Mouse (Mus musculus) liver, adult 2 months (tissue): Measurements from ENCODE around the gene Zbtb20. TPM values are rescaled to one million over a fixed set of nuclear protein-coding genes. Genes with fewer than 3 reads are reported as not detected.
A peak's percentile ranks its signal among the peaks of the same experiment; 100 is the strongest.

Experiments used
- DNase-seq: peaks from one replicate; pipeline ENCODE4 v3.0.0-alpha.2; 2011; ENCODE audit warnings: low read depth, low spot score; ENCODE audit errors: extremely low read depth
- H3K27ac ChIP-seq: fragments of 200-500 bp; replicated peaks from 2 replicates; pipeline ENCODE4 v1.5.1; 2012; ENCODE audit warnings: low read depth, mild to moderate bottlenecking, control low read depth, inconsistent platforms, low read length; ENCODE audit not compliant: insufficient read depth
- H3K27me3 ChIP-seq: fragments of 200-500 bp; 2 replicates; pipeline ENCODE4 v1.6.1; 2012; ENCODE audit warnings: mild to moderate bottlenecking, moderate library complexity, low read length, inconsistent platforms; ENCODE audit not compliant: control insufficient read depth, insufficient read depth
- H3K36me3 ChIP-seq: fragments of 200-500 bp; 2 replicates; pipeline ENCODE4 v1.6.1; 2012; ENCODE audit warnings: low read length, inconsistent platforms; ENCODE audit not compliant: control insufficient read depth, insufficient read depth
- H3K4me1 ChIP-seq: fragments of 200-500 bp; 2 replicates; pipeline ENCODE4 v1.6.1; 2011; ENCODE audit warnings: low read length; ENCODE audit not compliant: control insufficient read depth, insufficient read depth
- H3K4me3 ChIP-seq: fragments of 200-500 bp; 2 replicates; pipeline ENCODE4 v1.5.1; 2011; ENCODE audit warnings: low read depth, mild to moderate bottlenecking, control low read depth, low read length, moderate library complexity; ENCODE audit not compliant: insufficient read depth
- H3K79me2 ChIP-seq: fragments of 200-500 bp; 2 replicates; pipeline ENCODE4 v1.6.1; 2012; ENCODE audit warnings: inconsistent platforms, mild to moderate bottlenecking, low read length, moderate library complexity; ENCODE audit not compliant: control insufficient read depth, insufficient read depth
- H3K9ac ChIP-seq: fragments of 200-500 bp; 2 replicates; pipeline ENCODE4 v1.6.1; 2012; ENCODE audit warnings: low read depth, mild to moderate bottlenecking, control low read depth, inconsistent platforms, low read length
- CTCF ChIP-seq: fragments of 200-500 bp; IDR thresholded peaks from 2 replicates; pipeline ENCODE4 v1.5.1; 2011; ENCODE audit warnings: low read depth, low read length, control low read depth
- POLR2A ChIP-seq: fragments of 200-500 bp; IDR thresholded peaks from 2 replicates; pipeline ENCODE4 v1.6.1; 2011; ENCODE audit warnings: low read length, control low read depth; ENCODE audit not compliant: insufficient read depth; ENCODE audit errors: extremely low read depth
- WGBS: fragments of 180-500 bp; shearing (Covaris S2); methylation state at CpG from one replicate; pipeline ENCODE4 v1.1.7; 2018; 5-methylcytosine and 5-hydroxymethylcytosine counted together
- polyA plus RNA-seq: library from polyadenylated mRNA; depleted of rRNA; stranded (reverse); fragments of >200 nt; gene quantifications from 2 replicates; pipeline ENCODE4 v1.2.3, GENCODE M21; 2012
- total RNA-seq: library from RNA; depleted of rRNA; stranded (reverse); fragments of >200 nt; gene quantifications from 2 replicates; pipeline ENCODE4 v1.2.3, GENCODE M21; 2014

Gene Zbtb20
- total and polyA plus RNA-seq, 2 experiments = 17.8 to 52.6 TPM

DNA sequence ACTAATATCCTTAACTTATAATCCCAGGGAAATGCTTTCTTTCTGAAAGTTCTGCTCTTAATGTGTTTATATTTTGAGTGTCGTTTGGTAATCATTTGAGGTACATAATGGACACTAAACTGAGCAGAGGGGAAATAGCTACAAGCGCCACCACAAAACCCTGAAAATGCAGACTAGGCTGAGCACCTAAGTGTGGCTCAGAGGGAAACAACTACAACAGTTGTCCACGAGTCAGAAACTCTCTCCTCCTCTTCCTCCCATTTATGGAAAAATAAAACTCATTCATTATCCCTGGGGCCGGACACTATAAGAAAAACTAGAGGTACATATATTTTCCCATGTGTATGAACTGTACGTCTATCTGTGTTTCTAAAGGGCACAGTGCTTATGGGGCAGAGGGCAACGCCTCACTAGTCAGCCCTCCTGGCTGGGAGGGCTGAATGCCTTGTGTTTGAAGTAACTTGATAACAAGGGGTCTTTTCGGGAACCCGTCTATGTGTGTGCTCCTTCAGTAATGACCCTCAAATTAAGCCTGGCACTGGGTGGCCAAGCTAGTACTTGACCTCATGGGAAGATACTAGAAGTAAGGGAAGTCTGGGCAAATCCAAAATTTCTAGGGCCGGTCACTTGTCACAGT lies 629.8 kb downstream of the Zbtb20 start:
- TF ChIP-seq POLR2A (no peak), CTCF (no peak)
- Histone ChIP-seq H3K4me3 (no peak overlapping the region), H3K36me3 (no peaks in the 10 kb centered on the region), H3K9ac (no peak overlapping the region), H3K79me2 (peaks cover 24% of the 10 kb centered on the region; the same call in 1 of the 2 replicates), H3K27me3 (no peaks in the 10 kb centered on the region), H3K27ac (no peak overlapping the region), H3K4me1 (peaks cover 10% of the 10 kb centered on the region)
- DNase-seq = no peak
- 84% methylated on average over 9 of the region's 9 CpGs for WGBS

DNA sequence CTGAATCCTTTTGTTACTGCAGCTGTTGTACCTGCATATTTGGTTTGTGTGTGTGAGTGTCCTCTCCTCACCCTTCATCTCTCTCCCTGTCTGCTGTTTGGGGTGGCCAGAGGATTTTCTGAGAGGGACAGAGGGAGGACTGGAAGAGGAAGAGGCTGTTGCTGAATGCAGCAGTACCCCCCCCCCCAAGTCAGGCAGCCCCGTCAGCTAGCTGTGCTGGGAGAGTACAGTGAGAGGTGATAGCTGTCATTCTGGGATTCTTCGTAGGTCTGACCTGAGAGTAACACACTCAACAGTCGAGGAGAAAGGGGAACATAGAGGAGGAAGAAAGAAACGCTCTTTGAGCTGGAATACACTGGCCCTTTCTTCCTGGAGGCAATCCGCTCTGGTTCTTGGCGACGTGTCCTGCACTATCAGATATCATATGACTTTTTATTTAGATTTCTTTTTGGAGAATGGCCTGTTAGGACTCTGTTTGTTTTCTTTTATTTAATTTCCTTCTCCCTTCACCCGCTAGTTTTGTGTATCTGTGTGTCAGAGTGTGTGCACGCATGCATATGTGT lies 630.6 kb downstream of the Zbtb20 start:
- Histone ChIP-seq H3K27ac (peak overlapping the region; percentile 22; the same call in 1 of the 2 replicates), H3K4me1 (peaks cover 9% of the 10 kb centered on the region), H3K4me3 (no peak overlapping the region), H3K9ac (peak overlapping the region; percentile 42; the same call in 1 of the 2 replicates), H3K27me3 (no peaks in the 10 kb centered on the region), H3K36me3 (no peaks in the 10 kb centered on the region), H3K79me2 (peaks cover 22% of the 10 kb centered on the region; the same call in 1 of the 2 replicates)
- DNase-seq = peak; percentile 35
- WGBS = 26% methylated on average over 9 of the region's 9 CpGs
- TF ChIP-seq CTCF (no peak), POLR2A (no peak)

DNA sequence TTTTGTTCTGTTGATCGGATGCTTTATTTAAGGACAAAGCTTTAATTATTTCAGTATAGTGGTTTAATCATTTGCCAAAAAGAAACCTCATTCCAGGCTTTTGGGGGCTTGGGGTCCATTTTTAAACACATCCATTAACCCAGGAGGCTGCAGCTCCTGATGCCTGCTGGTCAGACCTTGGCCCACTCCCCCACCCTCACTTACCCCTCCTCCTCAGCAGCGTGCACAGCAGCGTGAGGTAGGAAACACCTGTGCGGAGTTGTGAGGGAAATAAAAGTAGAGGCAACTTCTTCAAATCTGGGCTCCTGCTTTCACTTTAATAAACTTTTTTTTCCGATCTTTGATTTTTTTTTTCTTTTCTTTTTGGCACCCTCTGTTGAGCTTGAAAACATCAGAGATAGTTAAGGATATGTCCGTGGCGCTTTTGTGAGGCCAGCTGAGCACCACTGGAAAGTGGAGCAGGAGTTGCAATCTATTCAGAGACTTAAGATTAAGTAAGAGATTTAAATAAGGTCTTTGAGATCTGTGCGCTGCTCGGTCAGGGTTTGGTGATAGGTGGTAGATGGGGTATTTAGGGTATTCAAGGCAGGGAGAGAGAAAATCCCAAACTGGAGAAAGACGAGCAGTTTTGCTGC lies 631.2 kb downstream of the Zbtb20 start:
- Histone ChIP-seq H3K4me1 (peaks cover 9% of the 10 kb centered on the region), H3K9ac (no peak overlapping the region), H3K79me2 (peaks cover 22% of the 10 kb centered on the region; the same call in 1 of the 2 replicates), H3K27me3 (no peaks in the 10 kb centered on the region), H3K4me3 (no peak overlapping the region), H3K36me3 (no peaks in the 10 kb centered on the region), H3K27ac (no peak overlapping the region)
- DNase-seq = no peak
- no peak for TF ChIP-seq CTCF
- TF ChIP-seq POLR2A = no peak
- 82% methylated on average over 10 of the region's 10 CpGs for WGBS

DNA sequence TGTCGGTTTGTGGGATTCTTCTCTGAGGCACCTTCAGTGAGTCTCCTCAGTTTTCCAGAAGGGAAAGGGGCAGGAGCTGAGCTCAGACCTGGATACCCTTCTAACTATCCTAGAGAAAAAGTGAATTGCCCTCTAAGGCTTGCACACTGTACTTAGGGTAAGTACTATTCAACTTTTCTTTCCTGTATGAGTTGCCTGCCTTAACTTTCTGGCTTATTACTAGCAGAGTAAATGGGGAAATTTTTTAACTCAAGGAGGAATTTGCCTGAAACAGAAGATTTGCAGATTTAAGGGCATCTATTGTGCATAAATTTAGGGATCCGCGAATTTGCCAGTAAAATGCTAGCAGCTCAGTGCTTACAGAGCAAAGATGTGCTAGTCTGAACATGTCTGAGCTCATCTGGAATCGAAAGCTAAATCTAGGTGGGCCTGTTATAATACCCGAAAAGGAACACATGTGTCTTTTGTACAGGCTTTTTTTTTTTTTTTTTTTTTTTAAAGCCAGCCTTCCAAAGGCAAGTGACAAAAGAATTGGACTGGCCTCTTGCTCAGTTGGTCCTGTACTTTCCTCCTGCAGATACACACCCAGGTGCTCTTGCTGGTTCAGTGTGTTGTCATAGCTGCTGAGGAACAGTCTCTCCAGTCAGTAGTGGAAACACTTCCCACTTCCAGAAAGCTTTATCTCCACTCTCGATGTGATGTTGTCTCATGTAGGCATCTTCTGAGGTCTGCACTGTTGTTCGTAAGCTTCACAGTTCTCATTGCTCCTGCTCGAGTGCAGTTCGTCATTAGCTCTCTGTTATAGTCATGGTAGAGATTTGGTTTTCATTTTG lies 632.7 kb downstream of the Zbtb20 start:
- H3K9ac ChIP-seq = no peak overlapping the region
- no peak for DNase-seq
- no peaks in the 10 kb centered on the region for H3K4me1 ChIP-seq
- H3K27ac ChIP-seq = no peak overlapping the region
- peaks cover 15% of the 10 kb centered on the region; the same call in 1 of the 2 replicates for H3K79me2 ChIP-seq
- H3K27me3 ChIP-seq = no peaks in the 10 kb centered on the region
- no peak overlapping the region for H3K4me3 ChIP-seq
- no peaks in the 10 kb centered on the region for H3K36me3 ChIP-seq
- no peak for TF ChIP-seq POLR2A
- no peak for TF ChIP-seq CTCF
- WGBS = 89% methylated on average over 9 of the region's 9 CpGs

DNA sequence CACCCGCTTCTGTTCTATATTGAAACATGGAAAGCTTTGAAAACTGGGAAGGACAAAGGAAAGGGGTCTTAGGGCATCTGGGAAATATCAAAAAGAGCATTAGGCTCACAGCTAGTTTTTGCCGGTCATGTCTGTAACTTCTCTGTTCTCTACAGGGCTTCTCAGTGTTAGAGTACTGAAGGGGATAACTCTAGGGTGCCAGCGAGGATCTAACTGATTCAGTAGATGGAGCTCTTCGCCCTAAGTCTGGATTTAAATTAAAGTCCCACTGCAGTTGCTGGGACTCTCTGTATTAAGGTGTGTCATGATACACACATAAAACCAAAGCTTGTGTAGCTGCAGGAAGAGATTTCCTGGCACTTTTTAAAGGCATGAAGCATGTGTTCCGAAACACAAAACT lies 634.8 kb downstream of the Zbtb20 start:
- TF ChIP-seq POLR2A (no peak), CTCF (no peak)
- H3K27me3 ChIP-seq = no peaks in the 10 kb centered on the region
- H3K4me1 ChIP-seq = no peaks in the 10 kb centered on the region; the same call in 1 of the 2 replicates
- no peak overlapping the region for H3K9ac ChIP-seq
- H3K36me3 ChIP-seq = no peaks in the 10 kb centered on the region
- H3K79me2 ChIP-seq = peaks cover 26% of the 10 kb centered on the region; the same call in 1 of the 2 replicates
- H3K27ac ChIP-seq = no peak overlapping the region
- WGBS = 87% methylated on average over 5 of the region's 5 CpGs
- H3K4me3 ChIP-seq = no peak overlapping the region
- no peak for DNase-seq
